Mouse (Mus musculus) cortical plate, adult 2 months (tissue): Measurements from ENCODE around the gene Lsm2.

ENCODE experiments used
- CTCF ChIP-seq: fragments of 200-500 bp; IDR thresholded peaks from 2 replicates; pipeline ENCODE4 v1.5.1; 2011; ENCODE audit warnings: mild to moderate bottlenecking, control low read depth, low read length; ENCODE audit not compliant: insufficient read depth; ENCODE audit errors: extremely low read depth
- POLR2A ChIP-seq: fragments of 200-500 bp; IDR thresholded peaks from 2 replicates; pipeline ENCODE4 v1.6.1; 2011; ENCODE audit warnings: mild to moderate bottlenecking, low read length, control low read depth; ENCODE audit not compliant: insufficient read depth; ENCODE audit errors: extremely low read depth

DNA sequence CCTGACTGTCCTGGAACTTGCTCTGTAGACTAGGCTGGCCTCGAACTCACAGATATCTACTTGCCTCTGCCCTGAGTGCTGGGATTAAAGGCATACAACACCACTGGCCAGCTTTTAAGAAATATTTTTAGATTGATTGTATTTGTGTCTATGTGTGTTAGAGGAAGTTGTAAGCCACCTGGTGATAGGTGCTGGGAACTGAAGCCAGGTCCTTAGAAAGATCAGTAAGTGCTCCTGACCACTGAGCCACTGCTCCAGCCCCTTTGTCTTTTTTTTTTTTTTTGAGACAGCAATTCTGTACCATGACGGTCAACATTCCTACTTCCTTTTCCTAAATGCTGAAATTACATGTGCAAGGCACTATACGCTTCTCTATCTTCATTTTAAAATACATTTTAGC, 28.4 kb upstream of the Lsm2 start:
- TF ChIP-seq CTCF (no peak), POLR2A (no peak)
